Mouse (Mus musculus): ENCODE results near the gene Cxcr5. TPM values are rescaled to one million over a fixed set of nuclear protein-coding genes. Genes with fewer than 3 reads are reported as not detected.
A peak's percentile ranks its signal among the peaks of the same experiment; 100 is the strongest.

Gene Cxcr5
- polyA plus RNA-seq, 1 experiment from 2014 or later = not detected

- H3K9ac ChIP-seq (ENCODE audit: low read depth, low read length) = no peak overlapping the region
- no peak overlapping the region for H3K4me2 ChIP-seq (ENCODE audit: low read length)
- no peaks in the 10 kb centered on the region for H3K27me3 ChIP-seq (replicated peaks; ENCODE audit: control insufficient read depth, insufficient read depth, low read length)
- no peak for ATAC-seq
- H3K27ac ChIP-seq (ENCODE audit: low read depth, low read length) = no peak overlapping the region
- H3K9me3 ChIP-seq (ENCODE audit: control insufficient read depth, low read length) = no peaks in the 10 kb centered on the region
- peaks cover 8% of the 10 kb centered on the region; the same call in 1 of the 2 replicates for H3K36me3 ChIP-seq (ENCODE audit: control insufficient read depth, insufficient read depth, low read length)
- H3K4me3 ChIP-seq (ENCODE audit: low read length) = no peak overlapping the region
- 43% methylated on average over 10 of the region's 10 CpGs for WGBS
- H3K4me1 ChIP-seq (ENCODE audit: control insufficient read depth, insufficient read depth, low read depth, low read length) = peaks cover 58% of the 10 kb centered on the region
Observed at GRCm38 (mm10) chr9:44501206-44501879, 60.3 kb downstream of the Cxcr5 start.

- ATAC-seq = no peak
- Histone ChIP-seq H3K4me3 (ENCODE audit: low read length) (no peak overlapping the region), H3K27ac (ENCODE audit: low read depth, low read length) (0 out of 2 replicates have a peak overlapping the region, but pooled peaks have one; percentile 14), H3K4me1 (ENCODE audit: control insufficient read depth, insufficient read depth, low read depth, low read length) (peaks cover 58% of the 10 kb centered on the region), H3K4me2 (ENCODE audit: low read length) (no peak overlapping the region), H3K9me3 (ENCODE audit: control insufficient read depth, low read length) (no peaks in the 10 kb centered on the region), H3K27me3 (replicated peaks; ENCODE audit: control insufficient read depth, insufficient read depth, low read length) (no peaks in the 10 kb centered on the region), H3K36me3 (ENCODE audit: control insufficient read depth, insufficient read depth, low read length) (0 out of 2 replicates have a peak, but pooled peaks cover 3% of the 10 kb centered on the region), H3K9ac (ENCODE audit: low read depth, low read length) (no peak overlapping the region)
- 53% methylated on average over 8 of the region's 8 CpGs for WGBS
Observed at GRCm38 (mm10) chr9:44500638-44501175, 61.0 kb downstream of the Cxcr5 start.

GRCm38 (mm10) chr9:44500163-44500533 is 61.5 kb downstream of the Cxcr5 start:
- WGBS = 36% methylated on average over 5 of the region's 5 CpGs
- H3K4me3 ChIP-seq (ENCODE audit: low read length) = no peak overlapping the region

GRCm38 (mm10) chr9:44499356-44500162 is 62.1 kb downstream of the Cxcr5 start:
- Histone ChIP-seq H3K9me3 (ENCODE audit: control insufficient read depth, low read length) (no peaks in the 10 kb centered on the region), H3K4me1 (ENCODE audit: control insufficient read depth, insufficient read depth, low read depth, low read length) (peaks cover 61% of the 10 kb centered on the region), H3K36me3 (ENCODE audit: control insufficient read depth, insufficient read depth, low read length) (no peaks in the 10 kb centered on the region), H3K4me2 (ENCODE audit: low read length) (peak overlapping the region; percentile 90), H3K27ac (ENCODE audit: low read depth, low read length) (peak overlapping the region; percentile 85), H3K4me3 (ENCODE audit: low read length) (peak overlapping the region; percentile 45), H3K9ac (ENCODE audit: low read depth, low read length) (peak overlapping the region; percentile 71), H3K27me3 (replicated peaks; ENCODE audit: control insufficient read depth, insufficient read depth, low read length) (no peaks in the 10 kb centered on the region)
- WGBS = 5% methylated on average over 19 of the region's 20 CpGs
- ATAC-seq = peak; percentile 34; the same call in 1 of the 2 replicates

More at GRCm38 (mm10) chr9:44500163-44500533, 61.5 kb downstream of the Cxcr5 start:
- no peaks in the 10 kb centered on the region for H3K9me3 ChIP-seq (ENCODE audit: control insufficient read depth, low read length)
- H3K27me3 ChIP-seq (replicated peaks; ENCODE audit: control insufficient read depth, insufficient read depth, low read length) = no peaks in the 10 kb centered on the region
- H3K4me2 ChIP-seq (ENCODE audit: low read length) = peak overlapping the region; percentile 90
- H3K9ac ChIP-seq (ENCODE audit: low read depth, low read length) = peak overlapping the region; percentile 71; the same call in 1 of the 2 replicates
- ATAC-seq = no peak
- peak overlapping the region; percentile 85 for H3K27ac ChIP-seq (ENCODE audit: low read depth, low read length)
- H3K4me1 ChIP-seq (ENCODE audit: control insufficient read depth, insufficient read depth, low read depth, low read length) = peaks cover 61% of the 10 kb centered on the region
- H3K36me3 ChIP-seq (ENCODE audit: control insufficient read depth, insufficient read depth, low read length) = no peaks in the 10 kb centered on the region

- H3K9me3 ChIP-seq (ENCODE audit: control insufficient read depth, low read length) = no peaks in the 10 kb centered on the region
- peak; percentile 79 for ATAC-seq
- H3K4me1 ChIP-seq (ENCODE audit: control insufficient read depth, insufficient read depth, low read depth, low read length) = peaks cover 70% of the 10 kb centered on the region
- under 1% methylated on average over 49 of the region's 59 CpGs for WGBS
- no peaks in the 10 kb centered on the region for H3K36me3 ChIP-seq (ENCODE audit: control insufficient read depth, insufficient read depth, low read length)
- H3K4me2 ChIP-seq (ENCODE audit: low read length) = peak overlapping the region; percentile 90
- H3K9ac ChIP-seq (ENCODE audit: low read depth, low read length) = peak overlapping the region; percentile 71
- H3K27ac ChIP-seq (ENCODE audit: low read depth, low read length) = peak overlapping the region; percentile 85
- no peaks in the 10 kb centered on the region for H3K27me3 ChIP-seq (replicated peaks; ENCODE audit: control insufficient read depth, insufficient read depth, low read length)
- peak overlapping the region; percentile 45 for H3K4me3 ChIP-seq (ENCODE audit: low read length)
Observed at GRCm38 (mm10) chr9:44498421-44499355, 63.0 kb downstream of the Cxcr5 start.

GRCm38 (mm10) chr9:44497624-44498377 is 63.9 kb downstream of the Cxcr5 start:
- Histone ChIP-seq H3K4me1 (ENCODE audit: control insufficient read depth, insufficient read depth, low read depth, low read length) (peaks cover 79% of the 10 kb centered on the region), H3K36me3 (ENCODE audit: control insufficient read depth, insufficient read depth, low read length) (no peaks in the 10 kb centered on the region), H3K4me2 (ENCODE audit: low read length) (peak overlapping the region; percentile 90), H3K27ac (ENCODE audit: low read depth, low read length) (peak overlapping the region; percentile 85), H3K27me3 (replicated peaks; ENCODE audit: control insufficient read depth, insufficient read depth, low read length) (no peaks in the 10 kb centered on the region), H3K9ac (ENCODE audit: low read depth, low read length) (peak overlapping the region; percentile 71), H3K4me3 (ENCODE audit: low read length) (peak overlapping the region; percentile 45), H3K9me3 (ENCODE audit: control insufficient read depth, low read length) (no peaks in the 10 kb centered on the region)
- 0 out of 2 replicates have a peak, but pooled peaks have one; percentile 0 for ATAC-seq
- WGBS = 5% methylated on average over 11 of the region's 11 CpGs

- Histone ChIP-seq H3K4me2 (ENCODE audit: low read length) (no peak overlapping the region; the same call in 1 of the 2 replicates), H3K9me3 (ENCODE audit: control insufficient read depth, low read length) (no peaks in the 10 kb centered on the region), H3K27me3 (replicated peaks; ENCODE audit: control insufficient read depth, insufficient read depth, low read length) (no peaks in the 10 kb centered on the region), H3K4me3 (ENCODE audit: low read length) (no peak overlapping the region), H3K4me1 (ENCODE audit: control insufficient read depth, insufficient read depth, low read depth, low read length) (peaks cover 82% of the 10 kb centered on the region), H3K27ac (ENCODE audit: low read depth, low read length) (no peak overlapping the region), H3K9ac (ENCODE audit: low read depth, low read length) (0 out of 2 replicates have a peak overlapping the region, but pooled peaks have one; percentile 32), H3K36me3 (ENCODE audit: control insufficient read depth, insufficient read depth, low read length) (no peaks in the 10 kb centered on the region)
- 53% methylated on average over 12 of the region's 12 CpGs for WGBS
- ATAC-seq = no peak
Observed at GRCm38 (mm10) chr9:44496803-44497461, 64.7 kb downstream of the Cxcr5 start.
